Mouse (Mus musculus): ENCODE results near the gene Ggn.
"Not testable (repeated sequence)": the region's sequence is repeated elsewhere in the genome, so short reads cannot be mapped to it uniquely, and the experiment has no call there.

The Ggn gene

GRCm38 (mm10) chr7:29170066-29170754, at the start of gene Ggn, which contains the start of gene Spred3:
Gene Ggn, plus strand, starts transcription at chr7:29170210.
Gene Spred3, minus strand, starts transcription at chr7:29170411.
- DNase-seq (ENCODE audit: low read depth) = peak; percentile 84

- no peak for DNase-seq (ENCODE audit: low read depth)
Measured at GRCm38 (mm10) chr7:29122821-29123220, 47.2 kb upstream of the Ggn start.

- DNase-seq (ENCODE audit: low read depth) = no peak
Measured at GRCm38 (mm10) chr7:29123531-29124358, 46.3 kb upstream of the Ggn start.

GRCm38 (mm10) chr7:29124970-29125369, 45.0 kb upstream of the Ggn start, which contains the start of gene Ryr1:
Gene Ryr1, minus strand, starts transcription at chr7:29125179.
- peak; percentile 48 for DNase-seq (ENCODE audit: low read depth)

GRCm38 (mm10) chr7:29126173-29126915, 43.7 kb upstream of the Ggn start:
- peak; percentile 61 for DNase-seq (ENCODE audit: low read depth)

- DNase-seq (ENCODE audit: low read depth) = peak; percentile 68
Measured at GRCm38 (mm10) chr7:29128725-29129124, 41.3 kb upstream of the Ggn start.

- no peak for DNase-seq (ENCODE audit: low read depth)
Measured at GRCm38 (mm10) chr7:29134230-29134629, 35.8 kb upstream of the Ggn start.

- DNase-seq (ENCODE audit: low read depth) = no peak
Measured at GRCm38 (mm10) chr7:29134693-29135386, 35.2 kb upstream of the Ggn start, which contains the start of gene Rasgrp4. Gene Rasgrp4, plus strand, starts transcription at chr7:29134851.

- no peak for DNase-seq (ENCODE audit: low read depth)
Measured at GRCm38 (mm10) chr7:29137429-29137828, 32.6 kb upstream of the Ggn start.

- not testable (repeated sequence) for DNase-seq (ENCODE audit: low read depth)
Measured at GRCm38 (mm10) chr7:29139237-29139636, 30.8 kb upstream of the Ggn start.

- no peak for DNase-seq (ENCODE audit: low read depth)
Measured at GRCm38 (mm10) chr7:29141416-29141815, 28.6 kb upstream of the Ggn start.

GRCm38 (mm10) chr7:29144006-29144405, 26.0 kb upstream of the Ggn start:
- DNase-seq (ENCODE audit: low read depth) = peak; percentile 42

- no peak for DNase-seq (ENCODE audit: low read depth)
Measured at GRCm38 (mm10) chr7:29146625-29147367, 23.2 kb upstream of the Ggn start.

GRCm38 (mm10) chr7:29148771-29149170, 21.2 kb upstream of the Ggn start:
- DNase-seq (ENCODE audit: low read depth) = no peak

- DNase-seq (ENCODE audit: low read depth) = no peak
Measured at GRCm38 (mm10) chr7:29151486-29151885, 18.5 kb upstream of the Ggn start.

GRCm38 (mm10) chr7:29154018-29154720, 15.8 kb upstream of the Ggn start:
- DNase-seq (ENCODE audit: low read depth) = no peak

- peak; percentile 93 for DNase-seq (ENCODE audit: low read depth)
Measured at GRCm38 (mm10) chr7:29155196-29155837, 14.7 kb upstream of the Ggn start.

GRCm38 (mm10) chr7:29155838-29156782, 13.9 kb upstream of the Ggn start, which contains the start of gene Fam98c:
Gene Fam98c, minus strand, starts transcription at chr7:29156234.
- DNase-seq (ENCODE audit: low read depth) = peak; percentile 88

GRCm38 (mm10) chr7:29158264-29158663, 11.7 kb upstream of the Ggn start:
- DNase-seq (ENCODE audit: low read depth) = no peak
